Mouse (Mus musculus): ENCODE measurements around the gene Psg23. TPM values are rescaled to one million over a fixed set of nuclear protein-coding genes. Genes with fewer than 3 reads are reported as not detected.
"Not testable (repeated sequence)": the region's sequence is repeated elsewhere in the genome, so short reads cannot be mapped to it uniquely, and the experiment has no call there.

The Psg23 gene
- not detected in 2 replicates for polyA plus RNA-seq (2014; fragmentation: Nextera tagmentation; extraction: Ambion mirVana)

- ATAC-seq (ENCODE audit: low read depth): not testable (repeated sequence)
- 77% methylated on average over 1 of the region's 2 CpGs for WGBS
Observed at GRCm38 (mm10) chr7:18616401-18616800, at the start of gene Psg23. TSS of gene Psg23 (minus strand) at chr7:18616501.

GRCm38 (mm10) chr7:18656625-18657024 lies 40.3 kb upstream of the Psg23 start, which contains the start of gene Psg21:
TSS of gene Psg21 (minus strand) at chr7:18656725.
- H3K36me3 ChIP-seq (ENCODE audit: control insufficient read depth, insufficient read depth, low read length); H3K27me3 ChIP-seq (ENCODE audit: control insufficient read depth, insufficient read depth, low read length); H3K9me3 ChIP-seq (ENCODE audit: control insufficient read depth, low read length); H3K27ac ChIP-seq (ENCODE audit: low read depth, low read length); H3K9ac ChIP-seq (replicated peaks; ENCODE audit: low read depth, low read length); H3K4me1 ChIP-seq (ENCODE audit: control insufficient read depth, insufficient read depth, low read length); ATAC-seq (ENCODE audit: low read depth); H3K4me2 ChIP-seq (ENCODE audit: low read depth, low read length); H3K4me3 ChIP-seq (ENCODE audit: low read depth, low read length): not testable (repeated sequence)
- 72% methylated on average over 1 of the region's 2 CpGs for WGBS

More at GRCm38 (mm10) chr7:18616401-18616800, at the start of gene Psg23:
- not testable (repeated sequence) for H3K9me3 ChIP-seq (ENCODE audit: control insufficient read depth, low read length); H3K4me1 ChIP-seq (ENCODE audit: control insufficient read depth, insufficient read depth, low read length); H3K36me3 ChIP-seq (ENCODE audit: control insufficient read depth, insufficient read depth, low read length); H3K4me3 ChIP-seq (ENCODE audit: low read depth, low read length); H3K9ac ChIP-seq (replicated peaks; ENCODE audit: low read depth, low read length); H3K27ac ChIP-seq (ENCODE audit: low read depth, low read length); H3K27me3 ChIP-seq (ENCODE audit: control insufficient read depth, insufficient read depth, low read length); H3K4me2 ChIP-seq (ENCODE audit: low read depth, low read length)

- 76% methylated on average over 8 of the region's 8 CpGs for WGBS
- not testable (repeated sequence) for H3K36me3 ChIP-seq (ENCODE audit: control insufficient read depth, insufficient read depth, low read length); H3K27me3 ChIP-seq (ENCODE audit: control insufficient read depth, insufficient read depth, low read length); H3K4me2 ChIP-seq (ENCODE audit: low read depth, low read length); H3K27ac ChIP-seq (ENCODE audit: low read depth, low read length); H3K9ac ChIP-seq (replicated peaks; ENCODE audit: low read depth, low read length); H3K9me3 ChIP-seq (ENCODE audit: control insufficient read depth, low read length); H3K4me1 ChIP-seq (ENCODE audit: control insufficient read depth, insufficient read depth, low read length); H3K4me3 ChIP-seq (ENCODE audit: low read depth, low read length); ATAC-seq (ENCODE audit: low read depth)
Observed at GRCm38 (mm10) chr7:18626921-18627320, 10.6 kb upstream of the Psg23 start.

GRCm38 (mm10) chr7:18567205-18567604 lies 49.1 kb downstream of the Psg23 start, which contains the start of gene Psg27:
TSS of gene Psg27 (minus strand) at chr7:18567305.
- Histone ChIP-seq H3K4me1 (ENCODE audit: control insufficient read depth, insufficient read depth, low read length) (no peaks in the 10 kb centered on the region), H3K9ac (replicated peaks; ENCODE audit: low read depth, low read length) (no peak within 1 kb of the TSS), H3K27ac (ENCODE audit: low read depth, low read length) (no peak within 1 kb of the TSS), H3K4me3 (ENCODE audit: low read depth, low read length) (no peak within 1 kb of the TSS), H3K9me3 (ENCODE audit: control insufficient read depth, low read length) (no peaks in the 10 kb centered on the region), H3K36me3 (ENCODE audit: control insufficient read depth, insufficient read depth, low read length) (no peaks in the 10 kb centered on the region), H3K27me3 (ENCODE audit: control insufficient read depth, insufficient read depth, low read length) (no peaks in the 10 kb centered on the region), H3K4me2 (ENCODE audit: low read depth, low read length) (no peak within 1 kb of the TSS)
- ATAC-seq (ENCODE audit: low read depth): no peak
- WGBS: 94% methylated on average over 3 of the region's 3 CpGs

GRCm38 (mm10) chr7:18559850-18560249 lies 56.5 kb downstream of the Psg23 start:
- H3K27me3 ChIP-seq (ENCODE audit: control insufficient read depth, insufficient read depth, low read length): no peaks in the 10 kb centered on the region
- no peak overlapping the region for H3K4me2 ChIP-seq (ENCODE audit: low read depth, low read length)
- H3K9me3 ChIP-seq (ENCODE audit: control insufficient read depth, low read length): no peaks in the 10 kb centered on the region
- H3K36me3 ChIP-seq (ENCODE audit: control insufficient read depth, insufficient read depth, low read length): no peaks in the 10 kb centered on the region
- H3K27ac ChIP-seq (ENCODE audit: low read depth, low read length): no peak overlapping the region
- H3K4me1 ChIP-seq (ENCODE audit: control insufficient read depth, insufficient read depth, low read length): no peaks in the 10 kb centered on the region
- no peak for ATAC-seq (ENCODE audit: low read depth)
- no peak overlapping the region for H3K9ac ChIP-seq (replicated peaks; ENCODE audit: low read depth, low read length)
- H3K4me3 ChIP-seq (ENCODE audit: low read depth, low read length): no peak overlapping the region

Other genes with a start within 250 kb of the Psg23 start
- gene Psg28, start 184.5 kb downstream of the Psg23 start, polyA plus RNA-seq (2014; fragmentation: Nextera tagmentation; extraction: Ambion mirVana): not detected in 2 replicates
- not detected in 2 replicates for gene Psg26, start 132.3 kb downstream of the Psg23 start, polyA plus RNA-seq (2014; fragmentation: Nextera tagmentation; extraction: Ambion mirVana)
- not detected in 2 replicates for gene Psg25, start 84.2 kb downstream of the Psg23 start, polyA plus RNA-seq (2014; fragmentation: Nextera tagmentation; extraction: Ambion mirVana)
- gene Psg27, start 49.2 kb downstream of the Psg23 start, polyA plus RNA-seq (2014; fragmentation: Nextera tagmentation; extraction: Ambion mirVana): not detected in 2 replicates
- not detected in 2 replicates for gene Psg21, start 40.2 kb upstream of the Psg23 start, polyA plus RNA-seq (2014; fragmentation: Nextera tagmentation; extraction: Ambion mirVana)
- not detected in 2 replicates for gene Psg20, start 69.7 kb upstream of the Psg23 start, polyA plus RNA-seq (2014; fragmentation: Nextera tagmentation; extraction: Ambion mirVana)
- not detected in 2 replicates for gene Psg22, start 101.6 kb upstream of the Psg23 start, polyA plus RNA-seq (2014; fragmentation: Nextera tagmentation; extraction: Ambion mirVana)
- gene Psg19, start 182.0 kb upstream of the Psg23 start, polyA plus RNA-seq (2014; fragmentation: Nextera tagmentation; extraction: Ambion mirVana): not detected in 2 replicates
- 0.12 TPM in 1 of 2 replicates, not detected in the other for gene Psg17, start 205.1 kb upstream of the Psg23 start, polyA plus RNA-seq (2014; fragmentation: Nextera tagmentation; extraction: Ambion mirVana)
- gene Mill2, start 223.5 kb upstream of the Psg23 start, polyA plus RNA-seq (2014; fragmentation: Nextera tagmentation; extraction: Ambion mirVana): 0.46 TPM in 1 of 2 replicates, not detected in the other